Mouse (Mus musculus): ENCODE data around the gene Fto. TPM values are rescaled to one million over a fixed set of nuclear protein-coding genes. Genes with fewer than 3 reads are reported as not detected.

Gene Fto
- total and polyA plus RNA-seq, 3 experiments, result 8.4 to 43.2 (median 15.7) TPM

DNA sequence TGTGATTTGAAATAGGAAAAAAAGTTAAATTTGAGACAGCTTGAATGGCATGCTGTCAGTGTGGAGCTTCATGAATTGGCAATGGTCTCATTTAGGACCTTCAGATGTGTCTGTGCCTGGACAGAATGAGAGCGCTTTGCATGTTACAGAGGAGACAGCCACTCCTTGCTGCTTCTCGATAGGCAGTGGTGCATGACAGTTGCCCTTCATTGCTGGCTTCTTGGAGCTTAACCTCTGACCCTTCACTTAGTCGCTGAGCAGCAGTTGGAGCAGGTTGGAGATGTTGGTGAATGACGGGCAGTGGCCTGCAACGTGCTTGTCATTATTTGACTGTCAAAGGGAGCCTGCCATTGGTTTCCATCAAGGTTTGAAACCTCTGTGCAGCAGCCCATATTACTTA is 28.9 kb downstream of the Fto start:
- in situ Hi-C loops (cut with MboI; ENCODE audit: low pct_ligation_motif_present, low pct_unique_long_range_greater_than_20kb, low sequenced_read_pairs) (no loop called here), dilution Hi-C loops (cut with MboI; ENCODE audit: extremely low pct_ligation_motif_present, extremely low pct_unique_long_range_greater_than_20kb, low sequenced_read_pairs) (no loop called here)
- no peaks in the 10 kb centered on the region for H3K9me3 ChIP-seq (replicated peaks; ENCODE audit: low read length)
- DNase-seq (ENCODE audit: extremely low read depth), result no peak
- no peak overlapping the region for H3K4me3 ChIP-seq (replicated peaks in 1 of 3; ENCODE audit: low read depth in 2 of 3, low read length in 2 of 3, poor library complexity in 1 of 3)
- no peaks in the 10 kb centered on the region for H3K27me3 ChIP-seq (replicated peaks)
- no peak for TF ChIP-seq MEF2A (IDR thresholded peaks at IDR 0.05; ENCODE audit: borderline replicate concordance, low read depth, low read length)
- TF ChIP-seq TBP (conservative IDR thresholded peaks at IDR 0.05; ENCODE audit: low read depth, low read length), result no peak
- TF ChIP-seq BHLHE40 (IDR thresholded peaks at IDR 0.05; ENCODE audit: low read depth, low read length), result no peak
- no peak for TF ChIP-seq RCOR1 (conservative IDR thresholded peaks at IDR 0.05; ENCODE audit: low read depth, low read length)
- no peak for TF ChIP-seq MAX (IDR thresholded peaks at IDR 0.05; ENCODE audit: low read length)
- no peak for TF ChIP-seq ZKSCAN1 (IDR thresholded peaks at IDR 0.05; ENCODE audit: borderline replicate concordance, low read depth, low read length)
- H3K9ac ChIP-seq (ENCODE audit: insufficient read depth, low read depth), result no peak overlapping the region
- no peak overlapping the region for H3K27ac ChIP-seq (ENCODE audit: insufficient read depth, low read depth)
- H3K4me2 ChIP-seq (ENCODE audit: insufficient read depth, low read depth, poor library complexity, severe bottlenecking), result no peak overlapping the region
- H3K36me3 ChIP-seq (replicated peaks in 1 of 2; ENCODE audit: control insufficient read depth in 1 of 2, insufficient read depth in 1 of 2, low read length in 1 of 2), result peaks cover 2 to 44% of the 10 kb centered on the region in 2 experiments
- no peaks in the 10 kb centered on the region for H3K79me2 ChIP-seq (replicated peaks; ENCODE audit: control insufficient read depth, extremely low read depth, insufficient read depth, poor library complexity, severe bottlenecking)
- peaks cover 0 to 12% of the 10 kb centered on the region in 2 experiments; a peak in 2 of 4 replicates for H3K4me1 ChIP-seq (ENCODE audit: control insufficient read depth in 1 of 2, insufficient read depth in 2 of 2)

DNA sequence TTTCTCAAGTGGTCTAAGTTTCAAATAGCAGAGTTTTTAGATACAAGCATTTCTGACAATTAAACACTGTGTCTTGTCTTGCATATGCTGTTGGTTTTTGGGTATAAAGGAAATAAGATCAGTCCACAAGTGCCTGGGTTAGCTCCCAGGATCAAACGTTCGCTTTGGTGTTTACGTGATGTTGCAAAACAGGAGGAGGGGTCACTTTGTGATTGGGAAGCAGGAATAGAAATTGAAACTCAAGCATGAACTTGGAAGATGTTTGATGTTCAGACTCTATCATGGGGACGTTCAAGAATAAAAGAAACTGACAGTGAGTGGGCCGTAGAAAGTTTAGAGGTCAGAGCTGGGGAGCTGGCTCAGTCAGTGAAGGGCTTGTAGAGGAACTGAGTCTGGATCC is 29.5 kb downstream of the Fto start:
- Histone ChIP-seq H3K4me2 (ENCODE audit: insufficient read depth, low read depth, poor library complexity, severe bottlenecking) (no peak overlapping the region), H3K79me2 (replicated peaks; ENCODE audit: control insufficient read depth, extremely low read depth, insufficient read depth, poor library complexity, severe bottlenecking) (no peaks in the 10 kb centered on the region), H3K4me3 (replicated peaks in 1 of 3; ENCODE audit: low read depth in 2 of 3, low read length in 2 of 3, poor library complexity in 1 of 3) (no peak overlapping the region), H3K27me3 (replicated peaks) (no peaks in the 10 kb centered on the region), H3K36me3 (replicated peaks in 1 of 2; ENCODE audit: control insufficient read depth in 1 of 2, insufficient read depth in 1 of 2, low read length in 1 of 2) (peaks cover 2 to 48% of the 10 kb centered on the region in 2 experiments), H3K27ac (ENCODE audit: insufficient read depth, low read depth) (no peak overlapping the region), H3K9me3 (replicated peaks; ENCODE audit: low read length) (no peaks in the 10 kb centered on the region), H3K9ac (ENCODE audit: insufficient read depth, low read depth) (no peak overlapping the region), H3K4me1 (ENCODE audit: control insufficient read depth in 1 of 2, insufficient read depth in 2 of 2) (peaks cover 0 to 12% of the 10 kb centered on the region in 2 experiments; a peak in 2 of 4 replicates)
- no peak for DNase-seq (ENCODE audit: extremely low read depth)
- in situ Hi-C loops (cut with MboI; ENCODE audit: low pct_ligation_motif_present, low pct_unique_long_range_greater_than_20kb, low sequenced_read_pairs), result no loop called here
- dilution Hi-C loops (cut with MboI; ENCODE audit: extremely low pct_ligation_motif_present, extremely low pct_unique_long_range_greater_than_20kb, low sequenced_read_pairs), result no loop called here
- no peak for TF ChIP-seq JUN (IDR thresholded peaks at IDR 0.05; ENCODE audit: insufficient read depth, low read depth, low read length)
- no peak for TF ChIP-seq POLR2AphosphoS2 (IDR thresholded peaks at IDR 0.05; ENCODE audit: low read depth, low read length)
- no peak for TF ChIP-seq HCFC1 (IDR thresholded peaks at IDR 0.05; ENCODE audit: low read depth, low read length)
- TF ChIP-seq ZNF384 (IDR thresholded peaks at IDR 0.05; ENCODE audit: low read depth, low read length), result no peak
- TF ChIP-seq SIN3A (IDR thresholded peaks at IDR 0.05; ENCODE audit: low read length), result no peak

DNA sequence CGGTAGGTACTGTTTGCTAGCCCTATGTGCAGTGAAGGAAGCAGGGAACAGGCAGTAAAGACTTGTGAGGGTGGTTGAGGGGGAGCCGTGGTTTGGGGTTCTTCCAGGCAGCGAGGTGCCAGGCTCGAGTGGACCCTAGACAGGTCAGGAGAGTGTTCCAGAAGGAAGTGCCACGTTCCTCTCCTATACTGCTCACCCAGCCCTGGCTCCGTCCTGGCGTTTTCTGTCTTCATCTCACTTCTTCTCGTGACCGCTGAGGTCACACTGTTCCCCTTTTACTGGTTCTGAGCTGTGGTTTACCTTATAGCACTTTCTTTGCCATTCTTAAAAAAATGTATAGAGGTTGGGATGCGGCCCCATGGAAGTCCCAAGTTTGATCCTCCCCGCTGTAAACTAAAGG is 31.3 kb downstream of the Fto start:
- no peak overlapping the region for H3K9ac ChIP-seq (ENCODE audit: insufficient read depth, low read depth)
- no peak overlapping the region for H3K4me3 ChIP-seq (replicated peaks in 1 of 3; ENCODE audit: low read depth in 2 of 3, low read length in 2 of 3, poor library complexity in 1 of 3)
- no peak for TF ChIP-seq POLR2A (IDR thresholded peaks at IDR 0.05; ENCODE audit: low read depth, low read length)
- no peak for TF ChIP-seq MAFK (IDR thresholded peaks at IDR 0.05; ENCODE audit: insufficient replicate concordance, low read length)
- TF ChIP-seq USF2 (conservative IDR thresholded peaks at IDR 0.05; ENCODE audit: low read depth, low read length), result no peak
- no peak for TF ChIP-seq JUND (conservative IDR thresholded peaks at IDR 0.05; ENCODE audit: low read depth, low read length)
- no peak for TF ChIP-seq MYC (IDR thresholded peaks at IDR 0.05; ENCODE audit: low read depth, low read length)
- no peak for TF ChIP-seq MEF2A (IDR thresholded peaks at IDR 0.05; ENCODE audit: borderline replicate concordance, low read depth, low read length)
- TF ChIP-seq CHD2 (IDR thresholded peaks at IDR 0.05; ENCODE audit: low read length), result no peak
- no peaks in the 10 kb centered on the region for H3K27me3 ChIP-seq (replicated peaks)
- no peak overlapping the region for H3K27ac ChIP-seq (ENCODE audit: insufficient read depth, low read depth)
- H3K4me1 ChIP-seq (ENCODE audit: control insufficient read depth in 1 of 2, insufficient read depth in 2 of 2), result peaks cover 0 to 12% of the 10 kb centered on the region in 2 experiments; a peak in 2 of 4 replicates
- no peak for DNase-seq (ENCODE audit: extremely low read depth)
- no peaks in the 10 kb centered on the region for H3K9me3 ChIP-seq (replicated peaks; ENCODE audit: low read length)
- H3K36me3 ChIP-seq (replicated peaks in 1 of 2; ENCODE audit: control insufficient read depth in 1 of 2, insufficient read depth in 1 of 2, low read length in 1 of 2), result peaks cover 2 to 54% of the 10 kb centered on the region in 2 experiments
- no peaks in the 10 kb centered on the region for H3K79me2 ChIP-seq (replicated peaks; ENCODE audit: control insufficient read depth, extremely low read depth, insufficient read depth, poor library complexity, severe bottlenecking)
- in situ Hi-C loops (cut with MboI; ENCODE audit: low pct_ligation_motif_present, low pct_unique_long_range_greater_than_20kb, low sequenced_read_pairs) (no loop called here), dilution Hi-C loops (cut with MboI; ENCODE audit: extremely low pct_ligation_motif_present, extremely low pct_unique_long_range_greater_than_20kb, low sequenced_read_pairs) (no loop called here)
- no peak overlapping the region for H3K4me2 ChIP-seq (ENCODE audit: insufficient read depth, low read depth, poor library complexity, severe bottlenecking)

Measured in CH12.LX (cell line).